Comparison of ENCODE assay signal across 10 mouse cellular contexts in the genomic region with DNA sequence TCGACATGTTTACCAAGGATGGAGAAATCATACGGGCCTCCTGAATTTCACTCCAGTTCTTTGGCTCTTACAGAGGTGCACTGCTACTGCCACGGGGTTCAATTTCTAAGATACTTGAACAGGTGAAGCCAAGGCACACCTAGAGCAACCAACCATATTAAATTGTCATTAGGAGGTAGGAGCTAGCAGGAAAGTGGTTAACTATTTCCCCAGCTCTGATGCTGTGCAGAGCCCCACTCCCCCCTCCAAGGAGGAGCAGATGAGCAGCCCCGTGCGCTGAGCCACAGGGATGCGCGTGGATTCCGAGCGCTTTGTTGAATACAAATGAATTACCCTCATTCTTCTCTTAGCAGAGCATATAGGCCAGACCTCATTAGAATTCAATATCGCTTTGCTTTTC.
A peak's percentile ranks its signal among the peaks of the same experiment; 100 is the strongest.
DNase-seq lines count a peak whose midpoint lies in the region; ATAC-seq and TF ChIP-seq lines count a peak whose summit lies in the region.
"Had no signal": no experiment of that assay in that cellular context is flagged by ENCODE, and none has a peak within 500 bp of the region (broad histone marks: within the 10 kb centered on the region; RNA-seq: fewer than 3 reads in every experiment).

No protein-coding gene starts in this region.

- peak overlapping the region; percentile 50 for H3K4me2 ChIP-seq in forebrain, embryonic 16.5 days (ENCODE audit: low read length)
- H3K4me2 ChIP-seq in midbrain, embryonic 15.5 days = peak overlapping the region; percentile 40
- H3K4me2 ChIP-seq in kidney, embryonic 16.5 days (replicated peaks; ENCODE audit: low read depth, low read length) = no peak overlapping the region
- H3K4me2 ChIP-seq: heart, embryonic 15.5 days; liver, embryonic 12.5 days had no signal

- no peak for TF ChIP-seq POLR2A in cerebellum, adult 2 months (IDR thresholded peaks at IDR 0.05; ENCODE audit: borderline replicate concordance, insufficient read depth, low read length)

- H3K9me3 ChIP-seq in forebrain, embryonic 16.5 days (ENCODE audit: control insufficient read depth, low read length) = no peaks in the 10 kb centered on the region
- H3K9me3 ChIP-seq in midbrain, embryonic 15.5 days = no peaks in the 10 kb centered on the region
- H3K9me3 ChIP-seq in kidney, embryonic 16.5 days (ENCODE audit: low read length) = no peaks in the 10 kb centered on the region
- H3K9me3 ChIP-seq: heart, embryonic 15.5 days; liver, embryonic 12.5 days had no signal

- no peaks in the 10 kb centered on the region for H3K27me3 ChIP-seq in cerebellum, adult 2 months (ENCODE audit: control insufficient read depth, insufficient read depth, low read length)
- H3K27me3 ChIP-seq in forebrain, embryonic 16.5 days (replicated peaks; ENCODE audit: control insufficient read depth, insufficient read depth, low read length) = no peaks in the 10 kb centered on the region
- H3K27me3 ChIP-seq in midbrain, embryonic 15.5 days (replicated peaks) = no peaks in the 10 kb centered on the region
- peaks cover 58% of the 10 kb centered on the region for H3K27me3 ChIP-seq in kidney, embryonic 16.5 days (ENCODE audit: insufficient read depth, low read length)
- H3K27me3 ChIP-seq: heart, embryonic 15.5 days had no signal

- peak overlapping the region; percentile 19 for H3K27ac ChIP-seq in left cerebral cortex, adult 2 months
- H3K27ac ChIP-seq in cerebellum, adult 2 months (ENCODE audit: insufficient read depth, low read length) = peak overlapping the region; percentile 99
- peak overlapping the region; percentile 97 for H3K27ac ChIP-seq in forebrain, embryonic 16.5 days (ENCODE audit: low read length)
- peak overlapping the region; percentile 93 for H3K27ac ChIP-seq in midbrain, embryonic 15.5 days
- no peak overlapping the region for H3K27ac ChIP-seq in kidney, embryonic 16.5 days (ENCODE audit: low read length)
- H3K27ac ChIP-seq: heart, embryonic 15.5 days; liver, embryonic 12.5 days had no signal

- no peaks in the 10 kb centered on the region for H3K36me3 ChIP-seq in forebrain, embryonic 16.5 days (ENCODE audit: control insufficient read depth, insufficient read depth)
- H3K36me3 ChIP-seq in midbrain, embryonic 15.5 days (replicated peaks) = no peaks in the 10 kb centered on the region
- H3K36me3 ChIP-seq in kidney, embryonic 16.5 days (ENCODE audit: insufficient read depth, low read length) = no peaks in the 10 kb centered on the region
- H3K36me3 ChIP-seq: heart, embryonic 15.5 days; liver, embryonic 12.5 days had no signal

- peaks cover 28% of the 10 kb centered on the region; the same call in 1 of the 2 replicates for H3K4me1 ChIP-seq in cerebellum, adult 2 months (ENCODE audit: control insufficient read depth, insufficient read depth, low read length)
- H3K4me1 ChIP-seq in forebrain, embryonic 16.5 days (replicated peaks; ENCODE audit: control insufficient read depth, insufficient read depth, low read length) = peaks cover 33% of the 10 kb centered on the region
- H3K4me1 ChIP-seq in midbrain, embryonic 15.5 days = peaks cover 62% of the 10 kb centered on the region
- peaks cover 25% of the 10 kb centered on the region for H3K4me1 ChIP-seq in kidney, embryonic 16.5 days (ENCODE audit: insufficient read depth, low read length)
- H3K4me1 ChIP-seq: liver, embryonic 12.5 days had no signal

- H3K9ac ChIP-seq in forebrain, embryonic 16.5 days (replicated peaks; ENCODE audit: low read depth, low read length) = peak overlapping the region; percentile 56
- no peak overlapping the region for H3K9ac ChIP-seq in midbrain, embryonic 15.5 days
- no peak overlapping the region for H3K9ac ChIP-seq in kidney, embryonic 16.5 days (replicated peaks; ENCODE audit: low read length)
- H3K9ac ChIP-seq: heart, embryonic 15.5 days; liver, embryonic 12.5 days had no signal

- TF ChIP-seq CTCF in left cerebral cortex, adult 2 months (IDR thresholded peaks at IDR 0.05) = no peak
- no peak for TF ChIP-seq CTCF in cerebellum, adult 2 months (IDR thresholded peaks at IDR 0.05; ENCODE audit: borderline replicate concordance, insufficient read depth, low read depth, low read length)

- H3K4me3 ChIP-seq in left cerebral cortex, adult 2 months = no peak overlapping the region
- H3K4me3 ChIP-seq in cerebellum, adult 2 months (replicated peaks; ENCODE audit: insufficient read depth, low read depth, low read length) = peak overlapping the region; percentile 5
- no peak overlapping the region for H3K4me3 ChIP-seq in forebrain, embryonic 16.5 days (replicated peaks; ENCODE audit: low read length)
- no peak overlapping the region for H3K4me3 ChIP-seq in midbrain, embryonic 15.5 days
- H3K4me3 ChIP-seq in kidney, embryonic 16.5 days (ENCODE audit: low read length) = no peak overlapping the region
- H3K4me3 ChIP-seq: heart, embryonic 15.5 days; liver, embryonic 12.5 days had no signal

- 7% methylated on average over 10 of the region's 10 CpGs for WGBS in cerebellum, adult 2 months
- WGBS in forebrain, embryonic 16.5 days = 10% methylated on average over 10 of the region's 10 CpGs
- 11% methylated on average over 10 of the region's 10 CpGs for WGBS in midbrain, embryonic 15.5 days
- 59% methylated on average over 10 of the region's 10 CpGs for WGBS in kidney, embryonic 16.5 days

- DNase-seq in left cerebral cortex, adult 2 months (ENCODE audit: extremely low spot score in 1 of 2, low spot score in 2 of 2) = peak in 1 of 2 experiments; percentile 28
- DNase-seq in left cerebral cortex, adult 18-20 months (ENCODE audit: low spot score in 2 of 2) = no peak
- DNase-seq in cerebellum, adult 2 months = peak; percentile 68 to 72
- DNase-seq in heart, adult 18-20 months = no peak
- no peak for DNase-seq in kidney, postnatal 14 days

- peak; percentile 61 for ATAC-seq in forebrain, embryonic 16.5 days
- peak; percentile 81 for ATAC-seq in midbrain, embryonic 15.5 days (replicated peaks)
- ATAC-seq in kidney, embryonic 16.5 days (ENCODE audit: low FRiP score, low TSS enrichment) = no peak
- ATAC-seq: liver, embryonic 12.5 days had no signal

- intact Hi-C loops in left cerebral cortex, adult 2 months (cut with DNase I) = loop anchor here (1.0 kb wide), 1 partner anchor 260 kb away; no protein-coding TSS in a partner anchor

Comparison
In these comparisons a context has a peak if more than half of its experiments do, and no peak if none do; other contexts are left out.
1. DNase-seq: peak in cerebellum, adult 2 months (2 of 2); none in left cerebral cortex, adult 18-20 months (0 of 2), heart, adult 18-20 months (0 of 2) and kidney, postnatal 14 days (single experiment).